Mouse (Mus musculus) monocyte, adult 5-6 weeks (primary cell): ENCODE measurements around the gene Cfap74. TPM values are rescaled to one million over a fixed set of nuclear protein-coding genes. Genes with fewer than 3 reads are reported as not detected.
"Not testable (repeated sequence)": the region's sequence is repeated elsewhere in the genome, so short reads cannot be mapped to it uniquely, and the experiment has no call there.

Experiments used
- ATAC-seq: fragments of 153-309, 156-312 bp; replicated peaks from 2 replicates; pipeline ENCODE4 v1.8.0; 2017; ENCODE audit warnings: mild to moderate bottlenecking; ENCODE audit not compliant: low TSS enrichment, insufficient number of reproducible peaks, severe bottlenecking, poor library complexity, low FRiP score
- total RNA-seq: library from RNA; stranded (forward); fragments of 200-1000, 200-491, 200-594 nt; gene quantifications from 3 replicates; pipeline ENCODE4 v1.2.3, GENCODE M21; 2017

Gene Cfap74
- total RNA-seq, 1 experiment from 2014 or later: 1.7 TPM

GRCm38 (mm10) chr4:155398222-155398540, 10.8 kb upstream of the Cfap74 start:
- no peak for ATAC-seq

DNA sequence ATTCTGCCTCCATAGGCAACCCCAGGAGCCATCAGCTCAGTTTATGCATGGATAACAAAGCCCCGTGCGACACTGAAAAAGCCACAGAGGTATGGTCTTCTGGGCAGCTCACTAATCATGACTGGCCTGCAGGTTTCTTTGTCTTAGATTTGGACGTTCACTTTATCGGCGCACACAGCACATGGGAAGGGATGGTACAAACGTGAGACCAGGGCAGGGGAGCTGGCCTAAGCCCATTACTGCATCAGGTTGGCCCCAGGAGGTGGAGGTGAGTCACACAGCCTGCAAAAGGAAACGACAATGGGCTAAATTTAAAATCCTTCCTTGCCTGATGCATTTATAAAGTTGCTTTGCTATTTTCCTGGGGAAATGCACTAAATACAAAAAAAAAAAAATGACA, 7.9 kb upstream of the Cfap74 start:
- ATAC-seq: no peak

GRCm38 (mm10) chr4:155402489-155402888, 6.5 kb upstream of the Cfap74 start:
- no peak for ATAC-seq

- no peak for ATAC-seq
These were observed 314 bp upstream of the Cfap74 start for GRCm38 (mm10) chr4:155408695-155409057.

DNA sequence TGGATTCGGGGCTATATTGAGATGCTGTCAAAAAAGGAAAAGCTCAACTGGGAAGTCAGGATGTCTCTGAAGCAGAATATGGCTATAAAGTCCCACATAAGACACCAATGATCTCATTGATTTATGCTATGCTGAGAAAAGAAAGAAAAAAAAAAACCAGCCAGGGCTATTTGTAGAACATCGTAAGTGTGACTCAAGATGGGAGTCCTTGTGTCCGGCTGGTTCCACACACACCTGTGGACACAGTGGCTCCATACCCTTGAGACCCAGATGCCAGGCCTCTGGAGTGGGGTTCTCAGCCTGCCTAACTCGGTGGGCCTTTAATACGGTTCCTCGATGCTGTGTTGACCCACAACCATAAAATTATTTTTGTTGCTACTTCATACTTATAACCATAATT, 3.1 kb downstream of the Cfap74 start:
- ATAC-seq: no peak

- no peak for ATAC-seq
These were observed 4.8 kb downstream of the Cfap74 start for GRCm38 (mm10) chr4:155413641-155414335.

- ATAC-seq: no peak
These were observed 5.8 kb downstream of the Cfap74 start for GRCm38 (mm10) chr4:155414656-155415235.

DNA sequence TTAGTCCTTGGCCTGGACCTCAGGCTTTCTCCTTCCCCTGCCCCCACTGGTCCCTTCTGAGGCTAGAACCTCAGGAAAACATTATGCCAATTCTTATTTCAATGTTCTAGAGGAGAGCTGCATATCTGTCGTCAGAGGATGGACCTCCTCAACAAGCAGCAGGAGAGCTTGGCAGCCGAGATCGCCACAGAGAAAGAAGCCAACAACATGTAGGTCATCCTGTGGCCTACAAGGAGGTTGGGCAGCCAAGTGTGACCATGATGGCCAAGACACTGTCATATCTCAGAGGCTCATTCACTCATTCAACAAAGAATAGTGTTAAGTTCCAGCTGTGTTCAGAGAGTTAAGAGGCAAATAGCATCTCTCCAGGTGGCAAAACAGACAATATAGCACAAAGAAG, 11.1 kb downstream of the Cfap74 start:
- ATAC-seq: no peak

DNA sequence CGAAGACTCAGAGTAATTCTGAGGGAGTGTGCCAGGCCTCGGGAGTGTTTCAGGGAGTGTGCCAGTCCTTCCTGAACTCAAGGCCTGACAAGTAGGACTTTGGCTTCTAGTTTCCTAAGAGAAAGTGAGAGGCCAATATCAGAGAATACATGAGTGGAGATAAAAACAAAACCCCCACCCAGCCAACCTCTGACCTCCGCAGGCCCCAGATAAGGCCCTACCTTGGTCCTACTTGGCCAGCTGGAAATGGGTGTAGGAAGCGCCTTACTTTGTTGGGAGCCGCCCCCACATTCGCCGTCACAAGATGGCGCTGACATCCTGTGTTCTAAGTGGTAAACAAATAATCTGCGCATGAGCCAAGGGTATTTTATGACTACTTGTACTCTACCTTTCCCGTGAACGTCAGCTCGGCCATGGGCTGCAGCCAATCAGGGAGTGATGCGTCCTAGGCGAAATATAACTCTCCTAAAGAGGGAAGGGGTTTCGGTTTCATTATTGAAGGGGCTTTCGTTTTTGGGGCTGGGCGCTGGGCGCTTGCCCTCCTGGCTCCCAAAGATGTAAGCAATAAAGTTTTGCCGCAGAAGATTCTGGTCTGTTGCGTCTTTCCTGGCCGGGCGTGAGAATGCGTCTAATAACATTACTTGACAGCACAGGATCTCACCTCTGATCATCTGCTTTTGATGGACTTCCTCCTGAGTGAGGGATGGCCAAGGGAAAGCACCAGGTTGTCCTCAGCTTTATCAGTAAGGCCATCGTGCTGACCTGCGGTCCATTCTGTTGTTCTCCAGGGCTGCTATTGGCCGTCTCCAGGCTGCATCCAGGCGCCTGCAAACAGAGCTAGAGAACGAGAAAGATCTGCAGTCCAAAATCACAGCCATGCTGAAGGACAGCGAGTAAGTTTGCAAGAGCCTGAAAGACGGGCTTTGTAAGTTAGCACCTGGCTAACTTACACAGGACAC, 12.7 kb downstream of the Cfap74 start:
- not testable (repeated sequence) for ATAC-seq

- no peak for ATAC-seq
These were observed 15.0 kb downstream of the Cfap74 start for GRCm38 (mm10) chr4:155423988-155424387.

GRCm38 (mm10) chr4:155426272-155426671, 17.3 kb downstream of the Cfap74 start:
- ATAC-seq: no peak

- ATAC-seq: no peak
These were observed 19.5 kb downstream of the Cfap74 start for GRCm38 (mm10) chr4:155428442-155428841.

GRCm38 (mm10) chr4:155429202-155429601, 20.2 kb downstream of the Cfap74 start:
- ATAC-seq: no peak

DNA sequence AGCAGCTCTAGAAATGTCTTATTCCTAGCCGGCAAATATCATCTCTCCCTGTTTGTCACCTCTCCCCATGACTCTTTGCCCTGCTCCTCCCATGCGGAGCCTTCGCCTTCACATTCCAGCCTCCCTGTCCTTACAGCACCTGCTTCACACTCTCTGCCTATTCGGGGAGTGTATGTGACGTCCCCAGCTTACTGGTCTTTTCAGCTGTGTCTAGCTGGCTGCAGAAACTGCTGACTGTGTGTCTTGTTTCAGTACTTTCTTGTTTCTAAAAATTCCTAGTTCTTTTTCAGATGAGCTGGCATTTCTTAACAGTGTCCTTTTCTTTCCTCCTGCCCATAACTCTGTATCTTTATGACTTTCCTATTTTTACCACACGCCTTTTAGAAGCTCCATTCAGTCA, 23.4 kb downstream of the Cfap74 start:
- no peak for ATAC-seq

DNA sequence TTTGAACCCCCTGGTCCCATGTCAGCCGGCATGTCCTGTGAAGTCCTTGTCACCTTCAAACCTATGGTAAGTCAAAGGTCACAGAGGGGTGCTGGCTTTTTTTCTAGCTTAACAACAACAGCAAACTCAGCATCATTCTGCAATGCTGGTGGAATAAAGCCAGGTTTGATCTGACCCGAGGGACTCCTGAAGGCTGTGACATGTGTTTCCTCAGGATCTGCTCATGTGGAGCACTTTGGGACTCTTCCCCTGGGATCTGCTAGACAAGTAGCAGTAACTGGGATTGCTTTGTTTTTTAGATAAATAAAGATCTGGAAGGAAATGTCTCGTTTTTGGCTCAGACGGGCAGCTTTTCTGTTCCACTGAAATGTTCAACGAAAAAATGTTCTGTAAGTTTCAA, 25.0 kb downstream of the Cfap74 start:
- ATAC-seq: no peak

- ATAC-seq: no peak
These were observed 33.8 kb downstream of the Cfap74 start for GRCm38 (mm10) chr4:155442808-155443207.

GRCm38 (mm10) chr4:155451597-155451996, 42.6 kb downstream of the Cfap74 start:
- ATAC-seq: no peak

GRCm38 (mm10) chr4:155458575-155458974, 49.6 kb downstream of the Cfap74 start:
- ATAC-seq: no peak

DNA sequence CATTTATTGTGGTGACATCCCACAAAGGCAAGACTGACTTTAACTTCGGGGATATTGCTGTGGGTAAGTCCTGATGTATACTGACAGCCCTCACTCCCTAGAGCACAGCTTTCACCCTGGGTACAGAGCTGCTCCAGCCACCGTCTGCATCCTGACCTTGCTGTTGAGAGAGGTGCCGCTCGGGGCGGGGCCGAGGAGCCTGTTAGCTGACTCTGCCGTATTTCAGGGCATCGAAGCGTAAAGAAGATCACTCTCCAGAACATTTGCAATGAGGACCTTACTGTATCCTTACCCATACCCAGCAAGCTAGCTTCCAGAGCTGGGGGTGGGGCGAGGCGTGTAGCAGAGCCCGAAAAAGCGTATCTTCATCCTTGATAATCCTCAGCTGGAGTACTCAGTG, 54.1 kb downstream of the Cfap74 start:
- ATAC-seq: no peak

DNA sequence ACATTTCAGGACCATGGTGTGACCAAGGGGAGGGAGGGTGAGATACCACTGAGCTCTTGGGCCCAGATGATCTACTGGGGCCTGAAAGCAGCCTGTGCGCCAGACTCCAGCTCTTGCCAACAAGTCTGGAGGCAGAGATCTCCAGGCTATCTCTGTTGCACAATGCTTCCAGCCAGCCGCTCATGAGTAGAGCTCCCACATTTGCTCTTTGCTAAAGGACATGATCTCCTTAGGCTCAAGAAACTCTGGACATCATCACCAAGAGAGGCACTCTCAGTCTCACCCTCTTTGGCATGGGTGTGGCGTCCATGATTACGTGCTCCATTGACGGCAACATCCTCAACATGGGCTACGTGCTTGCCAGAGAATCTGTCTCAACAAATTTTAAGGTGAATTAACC, 54.6 kb downstream of the Cfap74 start:
- no peak for ATAC-seq
